Mouse (Mus musculus) forebrain, embryonic 11.5 days (tissue): Measurements from ENCODE around the gene Hsh2d. TPM values are rescaled to one million over a fixed set of nuclear protein-coding genes. Genes with fewer than 3 reads are reported as not detected.

ENCODE experiments used
- ATAC-seq: fragments of 200-750 bp; cut with Nextera tagmentation; replicated peaks from 2 replicates; pipeline ENCODE4 v1.8.0; 2017; ENCODE audit warnings: moderate TSS enrichment; ENCODE audit not compliant: low FRiP score
- DNase-seq: peaks from one replicate; pipeline ENCODE4 v3.0.0-alpha.2; 2017; ENCODE audit warnings: low spot score
- H3K27ac ChIP-seq: fragments of 300-500 bp; sonication (generic); 2 replicates; pipeline ENCODE4 v1.5.1; 2014; ENCODE audit warnings: low read depth, low read length
- H3K27me3 ChIP-seq: fragments of 300-500 bp; sonication (generic); 2 replicates; pipeline ENCODE4 v1.6.1; 2014; ENCODE audit warnings: mild to moderate bottlenecking, low read length, mixed read lengths; ENCODE audit not compliant: control insufficient read depth, insufficient read depth
- H3K36me3 ChIP-seq: fragments of 300-500 bp; sonication (generic); 2 replicates; pipeline ENCODE4 v1.6.1; 2014; ENCODE audit warnings: mild to moderate bottlenecking, low read length, moderate library complexity, mixed read lengths; ENCODE audit not compliant: control insufficient read depth, insufficient read depth
- H3K4me1 ChIP-seq: fragments of 300-500 bp; sonication (generic); replicated peaks from 2 replicates; pipeline ENCODE4 v1.6.1; 2014; ENCODE audit warnings: low read length, mixed read lengths; ENCODE audit not compliant: control insufficient read depth, insufficient read depth
- H3K4me2 ChIP-seq: fragments of 300-500 bp; sonication (generic); 2 replicates; pipeline ENCODE4 v1.6.1; 2014; ENCODE audit warnings: low read depth, mild to moderate bottlenecking, low read length, moderate library complexity, mixed read lengths; ENCODE audit not compliant: severe bottlenecking
- H3K4me3 ChIP-seq: fragments of 300-500 bp; sonication (generic); 2 replicates; pipeline ENCODE4 v1.5.1; 2014; ENCODE audit warnings: low read depth, low read length
- H3K9ac ChIP-seq: fragments of 300-500 bp; sonication (generic); 2 replicates; pipeline ENCODE4 v1.6.1; 2014; ENCODE audit warnings: low read length
- H3K9me3 ChIP-seq: fragments of 300-500 bp; sonication (generic); 2 replicates; pipeline ENCODE4 v1.6.1; 2016; ENCODE audit warnings: low read length, mixed read lengths; ENCODE audit not compliant: control insufficient read depth
- whole genome bisulfite sequencing: fragments of 180-500 bp; shearing (Covaris S2); extraction: QIAGEN DNeasy Blood & Tissue Kit; methylation state at CpG from one replicate; pipeline ENCODE4 v1.1.7; 2014; 5-methylcytosine and 5-hydroxymethylcytosine counted together
- polyA plus RNA-seq: library from polyadenylated mRNA; unstranded; fragments of >200 nt; fragmentation: Nextera tagmentation; extraction: Ambion mirVana; gene quantifications from 2 replicates; pipeline ENCODE4 v1.2.1, GENCODE M21; 2014

The Hsh2d gene
- polyA plus RNA-seq, 1 experiment from 2014 or later, result not detected

DNA sequence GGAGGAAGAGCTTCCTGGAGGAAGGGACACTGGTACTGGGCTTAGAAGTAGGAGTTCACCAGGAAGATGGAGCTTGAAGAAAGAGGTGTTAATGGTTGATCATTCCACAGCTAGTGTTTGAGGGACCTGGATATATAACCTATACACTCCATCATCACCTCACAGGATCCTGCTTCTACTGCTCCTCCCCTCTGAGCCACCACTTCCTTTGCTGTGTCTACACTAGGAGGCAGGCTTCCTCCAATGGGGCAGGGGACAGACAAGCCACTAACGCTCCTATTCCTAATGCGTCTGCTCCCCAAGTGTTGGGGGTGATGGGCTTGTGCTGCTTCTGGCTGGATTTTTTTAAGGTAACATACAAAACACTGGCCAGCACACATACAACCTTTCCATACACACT lies 21.3 kb downstream of the Hsh2d start:
- Histone ChIP-seq H3K27me3 (no peaks in the 10 kb centered on the region), H3K4me2 (no peak overlapping the region), H3K9me3 (no peaks in the 10 kb centered on the region), H3K27ac (no peak overlapping the region), H3K4me3 (no peak overlapping the region), H3K9ac (no peak overlapping the region), H3K36me3 (no peaks in the 10 kb centered on the region), H3K4me1 (no peaks in the 10 kb centered on the region)
- WGBS, result 88% methylated on average over 2 of the region's 2 CpGs
- DNase-seq (no peak), ATAC-seq (no peak)

DNA sequence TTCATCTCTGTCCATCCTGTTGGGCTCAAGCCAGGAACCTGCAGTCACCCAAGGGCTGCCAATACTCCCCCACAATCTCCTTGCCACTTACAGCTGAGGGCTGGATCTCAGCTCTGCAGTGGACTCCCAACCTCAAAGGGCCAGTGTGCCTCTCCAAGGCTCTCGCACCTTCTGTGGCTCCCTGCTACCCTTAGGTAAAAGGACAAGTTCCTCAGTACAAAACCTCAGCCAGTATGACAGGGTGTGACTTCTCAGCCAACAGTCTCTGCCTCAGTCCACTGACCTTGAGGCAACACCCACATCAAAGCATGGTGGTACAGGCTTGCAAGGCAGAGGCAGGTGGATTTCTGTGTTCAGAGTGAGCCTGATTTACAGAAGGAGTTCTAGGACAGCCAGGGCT lies 22.4 kb downstream of the Hsh2d start:
- H3K9ac ChIP-seq, result no peak overlapping the region
- 78% methylated on average over 1 of the region's 1 CpGs for WGBS
- no peak overlapping the region for H3K27ac ChIP-seq
- no peaks in the 10 kb centered on the region for H3K9me3 ChIP-seq
- H3K36me3 ChIP-seq, result no peaks in the 10 kb centered on the region
- DNase-seq (no peak), ATAC-seq (no peak)
- no peaks in the 10 kb centered on the region for H3K4me1 ChIP-seq
- no peaks in the 10 kb centered on the region for H3K27me3 ChIP-seq
- H3K4me2 ChIP-seq, result no peak overlapping the region
- no peak overlapping the region for H3K4me3 ChIP-seq

DNA sequence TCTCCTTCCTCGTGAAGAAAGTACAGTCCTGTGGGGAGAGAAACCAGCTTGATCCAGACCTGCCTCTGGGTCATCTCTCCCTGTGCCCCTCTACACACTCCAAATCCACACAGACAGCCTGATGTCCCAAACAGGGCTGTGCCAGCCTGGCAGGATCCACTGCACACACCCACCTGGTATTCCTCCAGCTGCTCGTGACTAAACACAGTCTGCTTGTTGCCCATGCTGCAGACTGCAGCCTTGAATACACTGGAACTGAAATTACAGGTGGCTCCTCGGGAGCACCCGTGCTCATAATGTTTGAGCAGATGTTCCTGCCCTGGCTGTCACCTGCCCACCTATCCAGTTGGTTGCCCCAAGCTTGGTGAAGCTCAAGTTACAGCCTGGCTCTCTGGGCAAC lies 23.3 kb downstream of the Hsh2d start, which contains the start of gene Cib3:
TSS of gene Cib3 (minus strand) at position 87 of the 400 bp plus-strand sequence.
- H3K4me1 ChIP-seq, result no peaks in the 10 kb centered on the region
- H3K27me3 ChIP-seq, result no peaks in the 10 kb centered on the region
- H3K36me3 ChIP-seq, result no peaks in the 10 kb centered on the region
- no peak within 1 kb of the TSS for H3K4me2 ChIP-seq
- H3K4me3 ChIP-seq, result no peak within 1 kb of the TSS
- ATAC-seq, result no peak
- H3K27ac ChIP-seq, result no peak within 1 kb of the TSS
- H3K9ac ChIP-seq, result no peak within 1 kb of the TSS
- 69% methylated on average over 4 of the region's 4 CpGs for WGBS
- no peak for DNase-seq
- no peaks in the 10 kb centered on the region for H3K9me3 ChIP-seq

DNA sequence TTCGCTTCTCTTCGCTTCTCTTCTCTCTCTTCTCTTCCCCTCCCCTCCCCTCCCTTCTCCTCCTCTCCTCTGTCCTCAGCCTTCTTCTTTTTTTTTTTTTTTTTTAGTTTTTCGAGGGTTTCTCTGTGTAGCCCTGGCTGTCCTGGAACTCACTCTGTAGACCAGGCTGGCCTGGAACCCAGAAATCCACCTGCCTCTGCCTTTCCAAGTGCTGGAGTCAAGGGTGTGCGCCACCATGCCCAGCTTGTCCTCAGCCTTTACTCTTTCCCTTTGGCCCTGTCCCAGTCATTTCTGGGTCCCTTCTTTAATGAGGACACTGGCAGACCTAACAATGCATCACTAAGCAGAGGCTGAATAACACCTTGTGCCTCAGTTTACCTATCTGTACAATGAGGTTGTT lies 24.1 kb downstream of the Hsh2d start, which contains the start of gene Gm11034:
TSS of gene Gm11034 (minus strand) at position 101 of the 400 bp plus-strand sequence.
- Histone ChIP-seq H3K4me3 (no peak within 1 kb of the TSS), H3K36me3 (no peaks in the 10 kb centered on the region), H3K9ac (no peak within 1 kb of the TSS), H3K4me2 (no peak within 1 kb of the TSS), H3K9me3 (no peaks in the 10 kb centered on the region), H3K27ac (no peak within 1 kb of the TSS), H3K4me1 (no peaks in the 10 kb centered on the region), H3K27me3 (no peaks in the 10 kb centered on the region)
- DNase-seq (no peak), ATAC-seq (no peak)
- 76% methylated on average over 4 of the region's 4 CpGs for WGBS

- H3K9ac ChIP-seq, result no peak overlapping the region
- H3K4me3 ChIP-seq, result no peak overlapping the region
- no peak overlapping the region for H3K27ac ChIP-seq
- no peaks in the 10 kb centered on the region for H3K27me3 ChIP-seq
- 45% methylated on average over 2 of the region's 2 CpGs for WGBS
- H3K9me3 ChIP-seq, result no peaks in the 10 kb centered on the region
- no peak for DNase-seq
- ATAC-seq, result no peak
- no peak overlapping the region for H3K4me2 ChIP-seq
- no peaks in the 10 kb centered on the region for H3K36me3 ChIP-seq
- H3K4me1 ChIP-seq, result no peaks in the 10 kb centered on the region
Observed at GRCm38 (mm10) chr8:72215060-72215459, 25.6 kb downstream of the Hsh2d start.

DNA sequence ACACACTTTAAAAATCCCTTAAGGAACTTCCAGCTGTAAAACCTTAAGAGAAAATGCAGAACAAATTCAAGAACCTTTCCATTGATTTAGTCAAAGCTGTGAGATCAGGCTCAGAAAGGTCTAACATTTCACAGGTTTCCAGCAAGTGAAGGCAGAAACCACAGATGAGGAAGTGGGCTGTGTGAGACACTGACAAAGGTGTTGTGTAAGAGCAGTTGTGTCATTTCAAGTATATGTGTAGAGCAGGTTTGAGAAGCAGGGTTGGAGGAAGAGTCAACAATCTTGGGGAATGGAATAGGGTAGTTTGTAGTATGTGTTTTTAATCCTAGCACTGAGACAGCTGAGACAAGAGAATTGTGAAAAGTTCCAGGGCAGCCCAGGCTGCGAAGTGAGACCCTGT lies 26.4 kb downstream of the Hsh2d start:
- Histone ChIP-seq H3K4me2 (no peak overlapping the region), H3K4me3 (no peak overlapping the region), H3K36me3 (no peaks in the 10 kb centered on the region), H3K27ac (no peak overlapping the region), H3K4me1 (peaks cover 6% of the 10 kb centered on the region; the same call in 1 of the 2 replicates), H3K9ac (no peak overlapping the region), H3K27me3 (no peaks in the 10 kb centered on the region), H3K9me3 (no peaks in the 10 kb centered on the region)
- ATAC-seq, result no peak
- DNase-seq, result no peak
- WGBS, result 43% methylated on average over 1 of the region's 1 CpGs

GRCm38 (mm10) chr8:72218781-72219540 lies 29.5 kb downstream of the Hsh2d start:
- peak overlapping the region; percentile 86; the same call in 1 of the 2 replicates for H3K4me2 ChIP-seq
- ATAC-seq, result peak; percentile 3; the same call in 1 of the 2 replicates
- no peaks in the 10 kb centered on the region for H3K27me3 ChIP-seq
- H3K36me3 ChIP-seq, result peaks cover 4% of the 10 kb centered on the region; the same call in 1 of the 2 replicates
- WGBS, result 83% methylated on average over 9 of the region's 10 CpGs
- H3K4me3 ChIP-seq, result peak overlapping the region; percentile 69
- no peaks in the 10 kb centered on the region for H3K9me3 ChIP-seq
- H3K27ac ChIP-seq, result no peak overlapping the region
- no peak overlapping the region for H3K9ac ChIP-seq
- no peak for DNase-seq
- H3K4me1 ChIP-seq, result peaks cover 6% of the 10 kb centered on the region; the same call in 1 of the 2 replicates

- DNase-seq (peak; percentile 93), ATAC-seq (peak; percentile 98)
- H3K36me3 ChIP-seq, result peaks cover 4% of the 10 kb centered on the region; the same call in 1 of the 2 replicates
- peak within 1 kb of the TSS; percentile 82 for H3K9ac ChIP-seq
- H3K4me3 ChIP-seq, result peak within 1 kb of the TSS; percentile 69
- H3K27me3 ChIP-seq, result no peaks in the 10 kb centered on the region
- 16% methylated on average over 39 of the region's 39 CpGs for WGBS
- peak within 1 kb of the TSS; percentile 86 for H3K4me2 ChIP-seq
- H3K27ac ChIP-seq, result peak within 1 kb of the TSS; percentile 10; the same call in 1 of the 2 replicates
- no peaks in the 10 kb centered on the region for H3K9me3 ChIP-seq
- peaks cover 6% of the 10 kb centered on the region; the same call in 1 of the 2 replicates for H3K4me1 ChIP-seq
Observed at GRCm38 (mm10) chr8:72219541-72220363, 30.3 kb downstream of the Hsh2d start, which contains the start of gene Fam32a. Fam32a (plus strand) TSS chr8:72219730.
